Comparison of ENCODE assay signal across 20 mouse cellular contexts in the genomic region with DNA sequence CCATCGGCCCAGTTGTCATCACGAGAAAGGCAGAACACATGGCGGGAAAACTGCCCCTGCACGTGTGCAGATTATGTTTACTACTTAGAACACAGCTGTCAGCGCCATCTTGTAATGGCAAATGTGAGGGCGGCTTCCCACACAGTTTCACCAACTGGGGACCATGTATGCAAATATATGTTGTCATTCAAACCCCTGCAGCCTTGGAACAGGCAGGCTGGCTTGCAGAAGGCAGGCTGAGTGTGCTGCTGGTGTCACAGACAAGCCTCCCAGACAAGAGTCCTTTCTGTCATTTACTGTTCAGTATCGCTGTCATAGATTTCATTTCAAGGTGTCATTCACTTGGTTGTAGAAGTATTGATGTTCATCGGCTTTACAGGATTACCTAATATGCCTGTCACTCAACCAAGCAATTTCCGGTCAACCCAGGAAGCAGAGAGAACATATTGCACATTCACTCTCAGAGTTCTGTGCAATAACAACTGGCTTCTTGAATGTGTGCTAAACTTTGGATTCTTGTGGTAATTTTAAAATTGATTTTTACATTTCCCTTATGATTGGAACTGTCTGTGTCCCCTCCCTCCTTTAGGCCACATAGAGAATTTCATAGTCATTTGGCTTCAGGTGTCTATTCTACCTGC.
DNase-seq lines count a peak whose midpoint lies in the region; ATAC-seq and TF ChIP-seq lines count a peak whose summit lies in the region.
"Had no signal": no experiment of that assay in that cellular context is flagged by ENCODE, and none has a peak within 500 bp of the region (broad histone marks: within the 10 kb centered on the region; RNA-seq: fewer than 3 reads in every experiment).

No protein-coding gene starts in this region.

- H3K9ac ChIP-seq in forebrain, postnatal 0 days = no peak overlapping the region
- H3K9ac ChIP-seq in forebrain, embryonic 14.5 days (ENCODE audit: low read length) = no peak overlapping the region
- H3K9ac ChIP-seq in lung, embryonic 16.5 days (ENCODE audit: low read length) = no peak overlapping the region
- H3K9ac ChIP-seq: embryonic facial prominence, embryonic 13.5 days; hindbrain, embryonic 12.5 days had no signal

- no peak for DNase-seq in forebrain, postnatal 0 days
- DNase-seq in forebrain, embryonic 14.5 days (ENCODE audit: low spot score) = no peak
- no peak for DNase-seq in lung, postnatal 10 days
- peak; percentile 28 for DNase-seq in brain, embryonic 14.5 days (ENCODE audit: low read depth)
- no peak for DNase-seq in gastrocnemius, postnatal 14 days
- no peak for DNase-seq in limb, embryonic 10.5 days (ENCODE audit: low spot score)
- DNase-seq: adrenal gland, postnatal 10 days; cerebellum, adult 2 months; cerebellum, postnatal 10 days; heart, adult 18-20 months; heart, postnatal 10 days; heart, postnatal 4 days had no signal

- no peak for TF ChIP-seq CTCF in forebrain, postnatal 0 days (IDR thresholded peaks at IDR 0.05; ENCODE audit: low read depth)
- TF ChIP-seq CTCF in brain, embryonic 14.5 days (IDR thresholded peaks at IDR 0.05; ENCODE audit: borderline replicate concordance, extremely low read depth, insufficient read depth, insufficient read length) = no peak

- H3K4me2 ChIP-seq in forebrain, postnatal 0 days (ENCODE audit: low read depth) = no peak overlapping the region
- no peak overlapping the region for H3K4me2 ChIP-seq in forebrain, embryonic 14.5 days (ENCODE audit: low read length)
- no peak overlapping the region for H3K4me2 ChIP-seq in lung, embryonic 16.5 days (ENCODE audit: low read depth, low read length)
- H3K4me2 ChIP-seq: embryonic facial prominence, embryonic 13.5 days; hindbrain, embryonic 12.5 days had no signal

- no peaks in the 10 kb centered on the region for H3K36me3 ChIP-seq in forebrain, postnatal 0 days (ENCODE audit: insufficient read depth)
- H3K36me3 ChIP-seq in forebrain, embryonic 14.5 days (ENCODE audit: control insufficient read depth, insufficient read depth, low read length) = no peaks in the 10 kb centered on the region
- no peaks in the 10 kb centered on the region for H3K36me3 ChIP-seq in lung, embryonic 16.5 days (ENCODE audit: control insufficient read depth, insufficient read depth, low read length)
- H3K36me3 ChIP-seq in limb, embryonic 10.5 days = no peaks in the 10 kb centered on the region
- H3K36me3 ChIP-seq: embryonic facial prominence, embryonic 13.5 days; G1E; heart, embryonic 10.5 days; hindbrain, embryonic 12.5 days had no signal

- no peak overlapping the region for H3K4me3 ChIP-seq in forebrain, postnatal 0 days (ENCODE audit: low read depth, low read length)
- no peak overlapping the region for H3K4me3 ChIP-seq in forebrain, embryonic 14.5 days (ENCODE audit: low read depth, low read length)
- no peak overlapping the region for H3K4me3 ChIP-seq in lung, embryonic 16.5 days (ENCODE audit: low read length)
- no peak overlapping the region for H3K4me3 ChIP-seq in limb, embryonic 10.5 days
- H3K4me3 ChIP-seq: embryonic facial prominence, embryonic 13.5 days; heart, embryonic 10.5 days; hindbrain, embryonic 12.5 days had no signal

- WGBS in forebrain, postnatal 0 days = 72% methylated on average over 9 of the region's 9 CpGs
- WGBS in forebrain, embryonic 14.5 days = 84% methylated on average over 9 of the region's 9 CpGs
- WGBS in lung, embryonic 16.5 days = 78% methylated on average over 8 of the region's 9 CpGs
- WGBS in limb, embryonic 10.5 days = 92% methylated on average over 9 of the region's 9 CpGs

- no peak overlapping the region for H3K27ac ChIP-seq in forebrain, postnatal 0 days (ENCODE audit: low read depth, low read length)
- H3K27ac ChIP-seq in forebrain, embryonic 14.5 days (ENCODE audit: low read depth, low read length) = no peak overlapping the region
- H3K27ac ChIP-seq in lung, embryonic 16.5 days (ENCODE audit: low read length) = peak overlapping the region; percentile 59
- H3K27ac ChIP-seq in limb, embryonic 10.5 days = no peak overlapping the region
- H3K27ac ChIP-seq: embryonic facial prominence, embryonic 13.5 days; heart, embryonic 10.5 days; hindbrain, embryonic 12.5 days had no signal

- H3K27me3 ChIP-seq in forebrain, postnatal 0 days (ENCODE audit: insufficient read depth, low read length) = no peaks in the 10 kb centered on the region
- H3K27me3 ChIP-seq in forebrain, embryonic 14.5 days (replicated peaks; ENCODE audit: control insufficient read depth, insufficient read depth, low read length) = no peaks in the 10 kb centered on the region
- H3K27me3 ChIP-seq in lung, embryonic 16.5 days (ENCODE audit: control insufficient read depth, insufficient read depth, low read depth, low read length) = no peaks in the 10 kb centered on the region
- no peaks in the 10 kb centered on the region for H3K27me3 ChIP-seq in limb, embryonic 10.5 days (ENCODE audit: low read depth, poor library complexity, severe bottlenecking)
- H3K27me3 ChIP-seq: embryonic facial prominence, embryonic 13.5 days; hindbrain, embryonic 12.5 days had no signal

- H3K4me1 ChIP-seq in forebrain, postnatal 0 days (ENCODE audit: insufficient read depth) = no peaks in the 10 kb centered on the region
- H3K4me1 ChIP-seq in forebrain, embryonic 14.5 days (ENCODE audit: control insufficient read depth, insufficient read depth, low read length) = no peaks in the 10 kb centered on the region
- peaks cover 13% of the 10 kb centered on the region for H3K4me1 ChIP-seq in lung, embryonic 16.5 days (replicated peaks; ENCODE audit: control insufficient read depth, insufficient read depth, low read length)
- no peaks in the 10 kb centered on the region for H3K4me1 ChIP-seq in limb, embryonic 10.5 days
- H3K4me1 ChIP-seq: embryonic facial prominence, embryonic 13.5 days; heart, embryonic 10.5 days; hindbrain, embryonic 12.5 days had no signal

- no peak for TF ChIP-seq POLR2A in brain, embryonic 14.5 days (IDR thresholded peaks at IDR 0.05; ENCODE audit: borderline replicate concordance, extremely low read depth, insufficient read depth, insufficient read length, poor library complexity, severe bottlenecking)

- no peaks in the 10 kb centered on the region for H3K9me3 ChIP-seq in forebrain, postnatal 0 days (ENCODE audit: low read length)
- H3K9me3 ChIP-seq in forebrain, embryonic 14.5 days (replicated peaks; ENCODE audit: control insufficient read depth, low read length) = no peaks in the 10 kb centered on the region
- no peaks in the 10 kb centered on the region for H3K9me3 ChIP-seq in lung, embryonic 16.5 days (ENCODE audit: control insufficient read depth, low read length)
- H3K9me3 ChIP-seq in limb, embryonic 10.5 days (replicated peaks) = no peaks in the 10 kb centered on the region
- H3K9me3 ChIP-seq: embryonic facial prominence, embryonic 13.5 days; G1E; heart, embryonic 10.5 days; hindbrain, embryonic 12.5 days had no signal

- ATAC-seq in forebrain, postnatal 0 days = peak; percentile 61
- no peak; the same call in 1 of the 2 replicates for ATAC-seq in forebrain, embryonic 14.5 days
- no peak for ATAC-seq in lung, embryonic 16.5 days (ENCODE audit: low read depth)
- ATAC-seq: hindbrain, embryonic 16.5 days; inflammation-experienced regulatory T-cells, adult 6 months; intestine, postnatal 0 days had no signal

- intact Hi-C loops in gastrocnemius, postnatal 14 days (cut with DNase I; ENCODE audit: low total_unique reads) = no loop called here
